Mouse (Mus musculus): ENCODE data around the gene Snrnp40. TPM values are rescaled to one million over a fixed set of nuclear protein-coding genes. Genes with fewer than 3 reads are reported as not detected.

The Snrnp40 gene
- polyA plus RNA-seq, 1 experiment = 78.4 TPM

DNA sequence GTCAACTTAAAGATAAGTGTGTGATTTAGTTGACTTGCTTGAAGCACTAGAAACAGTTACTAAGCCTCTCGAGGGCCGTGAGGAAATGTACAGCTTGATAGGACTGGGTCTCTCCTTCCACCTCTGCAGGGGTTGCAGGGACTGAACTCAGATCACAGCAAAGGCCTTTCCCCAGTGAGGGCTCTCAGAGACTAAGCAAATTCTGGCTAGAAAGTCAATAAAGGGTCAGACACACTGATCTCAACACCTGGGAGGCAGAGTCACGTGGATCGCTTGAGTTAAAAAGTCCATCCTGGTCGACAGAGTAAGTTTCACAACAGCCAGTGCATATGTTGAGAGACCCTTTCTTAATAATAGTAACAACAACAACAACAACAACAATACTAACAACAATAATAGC lies 24.1 kb upstream of the Snrnp40 start:
- DNase-seq = no peak
- Histone ChIP-seq H3K36me3 (ENCODE audit: control insufficient read depth, insufficient read depth, low read length) (peaks cover 3% of the 10 kb centered on the region; the same call in 1 of the 2 replicates), H3K4me1 (replicated peaks; ENCODE audit: control insufficient read depth, insufficient read depth, low read length) (no peaks in the 10 kb centered on the region), H3K27me3 (ENCODE audit: control insufficient read depth, insufficient read depth, low read length) (no peaks in the 10 kb centered on the region), H3K27ac (ENCODE audit: control insufficient read depth, insufficient read depth, low read length) (no peak overlapping the region), H3K4me3 (ENCODE audit: control insufficient read depth, insufficient read depth, low read length) (no peak overlapping the region)
- WGBS = 95% methylated on average over 5 of the region's 5 CpGs
- TF ChIP-seq CTCF (IDR thresholded peaks at IDR 0.05; ENCODE audit: borderline replicate concordance, control insufficient read depth, extremely low read depth, insufficient read depth, low read length, poor library complexity) (no peak), POLR2A (IDR thresholded peaks at IDR 0.05; ENCODE audit: control insufficient read depth, extremely low read depth, insufficient read depth, low read length, poor library complexity) (no peak)

GRCm38 (mm10) chr4:130341691-130342090 lies 18.2 kb upstream of the Snrnp40 start:
- H3K27ac ChIP-seq (ENCODE audit: control insufficient read depth, insufficient read depth, low read length) = no peak overlapping the region
- peak; percentile 63 for DNase-seq
- H3K27me3 ChIP-seq (ENCODE audit: control insufficient read depth, insufficient read depth, low read length) = no peaks in the 10 kb centered on the region
- WGBS = 49% methylated on average over 4 of the region's 4 CpGs
- no peak for TF ChIP-seq POLR2A (IDR thresholded peaks at IDR 0.05; ENCODE audit: control insufficient read depth, extremely low read depth, insufficient read depth, low read length, poor library complexity)
- no peak for TF ChIP-seq CTCF (IDR thresholded peaks at IDR 0.05; ENCODE audit: borderline replicate concordance, control insufficient read depth, extremely low read depth, insufficient read depth, low read length, poor library complexity)
- no peak overlapping the region for H3K4me3 ChIP-seq (ENCODE audit: control insufficient read depth, insufficient read depth, low read length)
- H3K36me3 ChIP-seq (ENCODE audit: control insufficient read depth, insufficient read depth, low read length) = peaks cover 3% of the 10 kb centered on the region; the same call in 1 of the 2 replicates
- no peaks in the 10 kb centered on the region for H3K4me1 ChIP-seq (replicated peaks; ENCODE audit: control insufficient read depth, insufficient read depth, low read length)

DNA sequence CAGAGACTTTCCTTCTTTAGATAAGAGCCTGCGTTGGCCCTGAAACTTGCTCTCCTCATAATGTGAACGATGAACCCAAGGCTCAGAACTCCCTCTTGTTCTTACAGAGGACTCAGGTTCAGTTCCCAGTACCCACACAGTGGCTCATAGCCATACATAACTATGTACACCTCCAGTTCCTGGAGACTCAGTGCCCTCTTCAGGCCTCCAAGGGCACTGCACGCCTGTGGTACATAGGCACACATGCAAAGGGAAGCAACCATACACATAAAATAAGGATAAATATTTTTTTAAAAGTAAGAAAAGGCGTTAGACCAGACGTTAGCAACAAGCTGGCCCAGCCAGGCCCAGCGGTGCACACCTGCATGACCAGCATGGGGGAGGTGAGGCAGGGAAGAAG lies 10.3 kb upstream of the Snrnp40 start:
- Histone ChIP-seq H3K36me3 (ENCODE audit: control insufficient read depth, insufficient read depth, low read length) (peaks cover 13% of the 10 kb centered on the region; the same call in 1 of the 2 replicates), H3K4me1 (replicated peaks; ENCODE audit: control insufficient read depth, insufficient read depth, low read length) (no peaks in the 10 kb centered on the region), H3K27me3 (ENCODE audit: control insufficient read depth, insufficient read depth, low read length) (no peaks in the 10 kb centered on the region), H3K4me3 (ENCODE audit: control insufficient read depth, insufficient read depth, low read length) (no peak overlapping the region), H3K27ac (ENCODE audit: control insufficient read depth, insufficient read depth, low read length) (no peak overlapping the region)
- WGBS = 96% methylated on average over 6 of the region's 6 CpGs
- TF ChIP-seq CTCF (IDR thresholded peaks at IDR 0.05; ENCODE audit: borderline replicate concordance, control insufficient read depth, extremely low read depth, insufficient read depth, low read length, poor library complexity) = no peak
- TF ChIP-seq POLR2A (IDR thresholded peaks at IDR 0.05; ENCODE audit: control insufficient read depth, extremely low read depth, insufficient read depth, low read length, poor library complexity) = no peak
- DNase-seq = peak; percentile 7

DNA sequence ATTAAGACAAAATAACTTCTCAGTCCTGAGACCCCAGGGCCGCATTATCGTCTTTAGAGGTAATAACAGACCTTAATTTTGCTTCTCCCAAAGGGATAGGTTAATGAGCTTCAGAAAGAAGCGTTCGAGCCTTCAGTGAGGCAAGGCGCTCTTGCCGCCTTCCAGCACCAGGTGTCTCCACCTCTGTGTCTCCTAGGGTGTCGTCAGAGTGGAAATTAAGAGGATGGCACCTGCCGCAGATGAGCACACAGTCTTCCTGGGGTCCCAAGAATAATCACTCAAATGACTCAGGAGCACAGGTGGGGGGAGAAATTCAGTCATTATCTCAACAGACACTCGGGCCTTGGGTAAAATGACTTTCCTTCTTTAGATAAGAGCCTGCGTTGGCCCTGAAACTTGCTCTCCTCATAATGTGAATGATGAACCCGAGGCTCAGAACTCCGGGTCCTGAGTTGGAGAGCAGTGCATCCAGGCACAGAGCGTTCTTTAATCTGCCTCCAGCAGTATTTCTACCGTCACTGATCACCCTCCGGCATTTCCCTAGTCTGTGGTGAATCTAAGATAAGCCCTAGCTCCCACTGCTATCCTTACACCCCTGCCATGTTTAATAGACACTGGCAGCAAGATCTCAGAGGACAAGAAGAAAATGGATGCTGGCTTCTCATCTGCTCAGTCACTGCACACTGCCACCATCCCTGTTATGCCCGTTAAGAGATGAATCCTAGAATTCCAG lies 9.1 kb upstream of the Snrnp40 start:
- TF ChIP-seq CTCF (IDR thresholded peaks at IDR 0.05; ENCODE audit: borderline replicate concordance, control insufficient read depth, extremely low read depth, insufficient read depth, low read length, poor library complexity) (no peak), POLR2A (IDR thresholded peaks at IDR 0.05; ENCODE audit: control insufficient read depth, extremely low read depth, insufficient read depth, low read length, poor library complexity) (no peak)
- Histone ChIP-seq H3K27ac (ENCODE audit: control insufficient read depth, insufficient read depth, low read length) (no peak overlapping the region), H3K4me3 (ENCODE audit: control insufficient read depth, insufficient read depth, low read length) (no peak overlapping the region), H3K27me3 (ENCODE audit: control insufficient read depth, insufficient read depth, low read length) (no peaks in the 10 kb centered on the region), H3K4me1 (replicated peaks; ENCODE audit: control insufficient read depth, insufficient read depth, low read length) (no peaks in the 10 kb centered on the region), H3K36me3 (ENCODE audit: control insufficient read depth, insufficient read depth, low read length) (peaks cover 13% of the 10 kb centered on the region; the same call in 1 of the 2 replicates)
- WGBS = 96% methylated on average over 16 of the region's 16 CpGs
- no peak for DNase-seq

DNA sequence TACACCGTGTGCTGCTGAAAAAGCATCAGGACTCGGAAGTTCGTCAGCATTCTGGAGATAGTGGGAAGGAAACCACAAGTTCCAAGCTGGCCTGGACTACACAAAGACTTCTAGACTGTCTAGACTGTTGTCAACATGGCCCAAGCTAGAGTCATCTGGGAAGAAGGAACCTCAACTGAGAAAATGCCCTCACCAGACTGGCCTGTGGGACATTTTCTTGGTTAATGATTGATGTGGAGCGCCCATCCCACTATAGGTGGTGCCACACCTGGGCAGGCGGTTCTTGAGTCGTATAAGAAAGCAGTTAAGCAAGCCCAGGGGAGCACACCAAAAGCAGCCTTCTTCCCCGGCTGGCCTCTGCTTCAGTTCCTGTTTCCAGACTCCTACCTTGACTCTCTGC lies 7.3 kb upstream of the Snrnp40 start:
- no peak for DNase-seq
- Histone ChIP-seq H3K4me1 (replicated peaks; ENCODE audit: control insufficient read depth, insufficient read depth, low read length) (no peaks in the 10 kb centered on the region), H3K36me3 (ENCODE audit: control insufficient read depth, insufficient read depth, low read length) (peaks cover 13% of the 10 kb centered on the region; the same call in 1 of the 2 replicates), H3K27ac (ENCODE audit: control insufficient read depth, insufficient read depth, low read length) (no peak overlapping the region), H3K27me3 (ENCODE audit: control insufficient read depth, insufficient read depth, low read length) (no peaks in the 10 kb centered on the region), H3K4me3 (ENCODE audit: control insufficient read depth, insufficient read depth, low read length) (no peak overlapping the region)
- 95% methylated on average over 7 of the region's 7 CpGs for WGBS
- TF ChIP-seq POLR2A (IDR thresholded peaks at IDR 0.05; ENCODE audit: control insufficient read depth, extremely low read depth, insufficient read depth, low read length, poor library complexity) (no peak), CTCF (IDR thresholded peaks at IDR 0.05; ENCODE audit: borderline replicate concordance, control insufficient read depth, extremely low read depth, insufficient read depth, low read length, poor library complexity) (no peak)

DNA sequence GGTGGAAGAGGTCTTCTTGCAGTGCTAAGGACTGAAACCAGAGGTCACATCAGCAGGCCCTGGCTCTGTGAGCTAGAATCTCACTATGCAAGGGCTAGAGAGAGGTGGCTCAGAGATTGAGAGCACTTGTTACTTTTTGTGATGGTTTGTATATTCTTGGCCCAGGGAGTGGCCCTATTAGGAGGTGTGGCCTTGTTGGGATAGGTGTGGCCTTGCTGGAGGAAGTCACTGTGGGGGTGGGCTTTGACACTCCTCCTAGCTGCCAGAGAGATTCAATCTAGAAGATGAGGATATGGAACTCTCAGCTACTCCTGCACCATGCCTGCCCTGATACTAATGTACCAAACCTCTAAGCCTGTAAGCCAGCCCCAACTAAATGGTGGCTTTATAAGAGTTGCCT lies 2.0 kb upstream of the Snrnp40 start:
- Histone ChIP-seq H3K4me1 (replicated peaks; ENCODE audit: control insufficient read depth, insufficient read depth, low read length) (peaks cover 5% of the 10 kb centered on the region), H3K27me3 (ENCODE audit: control insufficient read depth, insufficient read depth, low read length) (no peaks in the 10 kb centered on the region), H3K36me3 (ENCODE audit: control insufficient read depth, insufficient read depth, low read length) (no peaks in the 10 kb centered on the region; the same call in 1 of the 2 replicates), H3K4me3 (ENCODE audit: control insufficient read depth, insufficient read depth, low read length) (no peak overlapping the region), H3K27ac (ENCODE audit: control insufficient read depth, insufficient read depth, low read length) (no peak overlapping the region)
- TF ChIP-seq POLR2A (IDR thresholded peaks at IDR 0.05; ENCODE audit: control insufficient read depth, extremely low read depth, insufficient read depth, low read length, poor library complexity) = no peak
- TF ChIP-seq CTCF (IDR thresholded peaks at IDR 0.05; ENCODE audit: borderline replicate concordance, control insufficient read depth, extremely low read depth, insufficient read depth, low read length, poor library complexity) = no peak
- no peak for DNase-seq
